Mouse (Mus musculus) neural tube, embryonic 11.5 days (tissue): ENCODE measurements around the gene Hdlbp. TPM values are rescaled to one million over a fixed set of nuclear protein-coding genes. Genes with fewer than 3 reads are reported as not detected.
"Not testable (repeated sequence)": the region's sequence is repeated elsewhere in the genome, so short reads cannot be mapped to it uniquely, and the experiment has no call there.

Experiments used
- ATAC-seq: fragments of 200-750 bp; cut with Nextera tagmentation; 2 replicates; pipeline ENCODE4 v1.8.0; 2017; ENCODE audit warnings: moderate number of reproducible peaks, mild to moderate bottlenecking, moderate TSS enrichment, moderate library complexity; ENCODE audit not compliant: insufficient read depth, low FRiP score, low TSS enrichment
- DNase-seq: peaks from one replicate; pipeline ENCODE4 v3.0.0-alpha.2; 2015; ENCODE audit warnings: low spot score
- H3K27ac ChIP-seq: fragments of 300-500 bp; sonication (generic); 2 replicates; pipeline ENCODE4 v1.5.1; 2014; ENCODE audit warnings: low read depth, mild to moderate bottlenecking, low read length
- H3K27me3 ChIP-seq: fragments of 300-500 bp; sonication (generic); 2 replicates; pipeline ENCODE4 v1.6.1; 2014; ENCODE audit warnings: mild to moderate bottlenecking, low read length, mixed read lengths; ENCODE audit not compliant: control insufficient read depth, insufficient read depth
- H3K36me3 ChIP-seq: fragments of 300-500 bp; sonication (generic); 2 replicates; pipeline ENCODE4 v1.6.1; 2014; ENCODE audit warnings: mild to moderate bottlenecking, low read length, moderate library complexity, mixed read lengths; ENCODE audit not compliant: control insufficient read depth, insufficient read depth
- H3K4me1 ChIP-seq: fragments of 300-500 bp; sonication (generic); 2 replicates; pipeline ENCODE4 v1.6.1; 2014; ENCODE audit warnings: low read length, mixed read lengths; ENCODE audit not compliant: control insufficient read depth, insufficient read depth
- H3K4me2 ChIP-seq: fragments of 300-500 bp; sonication (generic); 2 replicates; pipeline ENCODE4 v1.6.1; 2014; ENCODE audit warnings: low read depth, mild to moderate bottlenecking, moderate library complexity
- H3K4me3 ChIP-seq: fragments of 300-500 bp; sonication (generic); 2 replicates; pipeline ENCODE4 v1.5.1; 2014; ENCODE audit warnings: low read depth, low read length
- H3K9ac ChIP-seq: fragments of 300-500 bp; sonication (generic); 2 replicates; pipeline ENCODE4 v1.6.1; 2014; ENCODE audit warnings: mild to moderate bottlenecking, low read length
- H3K9me3 ChIP-seq: fragments of 300-500 bp; sonication (generic); 2 replicates; pipeline ENCODE4 v1.6.1; 2016; ENCODE audit warnings: low read length; ENCODE audit not compliant: control insufficient read depth
- WGBS: fragments of 180-500 bp; shearing (Covaris S2); extraction: QIAGEN DNeasy Blood & Tissue Kit; methylation state at CpG from one replicate; pipeline ENCODE4 v1.1.7; 2014; 5-methylcytosine and 5-hydroxymethylcytosine counted together
- polyA plus RNA-seq: library from polyadenylated mRNA; unstranded; fragments of >200 nt; fragmentation: Nextera tagmentation; extraction: Ambion mirVana; gene quantifications from 2 replicates; pipeline ENCODE4 v1.2.1, GENCODE M21; 2014

Hdlbp gene
- polyA plus RNA-seq, 1 experiment from 2014 or later, result 95.7 TPM

GRCm38 (mm10) chr1:93458357-93458756 lies 20.3 kb downstream of the Hdlbp start:
- no peak overlapping the region for H3K9ac ChIP-seq

GRCm38 (mm10) chr1:93453721-93454255 lies 24.8 kb downstream of the Hdlbp start:
- Histone ChIP-seq H3K9ac (no peak overlapping the region), H3K36me3 (no peaks in the 10 kb centered on the region), H3K4me1 (no peaks in the 10 kb centered on the region), H3K9me3 (no peaks in the 10 kb centered on the region), H3K27me3 (no peaks in the 10 kb centered on the region), H3K4me2 (no peak overlapping the region), H3K27ac (no peak overlapping the region), H3K4me3 (no peak overlapping the region)
- ATAC-seq (no peak), DNase-seq (no peak)

More at GRCm38 (mm10) chr1:93458357-93458756, 20.3 kb downstream of the Hdlbp start:
- no peaks in the 10 kb centered on the region for H3K36me3 ChIP-seq
- H3K4me3 ChIP-seq, result no peak overlapping the region
- H3K4me1 ChIP-seq, result no peaks in the 10 kb centered on the region
- 72% methylated on average over 1 of the region's 1 CpGs for WGBS
- no peaks in the 10 kb centered on the region for H3K9me3 ChIP-seq
- no peaks in the 10 kb centered on the region for H3K27me3 ChIP-seq
- no peak overlapping the region for H3K4me2 ChIP-seq
- ATAC-seq (no peak), DNase-seq (no peak)
- H3K27ac ChIP-seq, result no peak overlapping the region

DNA sequence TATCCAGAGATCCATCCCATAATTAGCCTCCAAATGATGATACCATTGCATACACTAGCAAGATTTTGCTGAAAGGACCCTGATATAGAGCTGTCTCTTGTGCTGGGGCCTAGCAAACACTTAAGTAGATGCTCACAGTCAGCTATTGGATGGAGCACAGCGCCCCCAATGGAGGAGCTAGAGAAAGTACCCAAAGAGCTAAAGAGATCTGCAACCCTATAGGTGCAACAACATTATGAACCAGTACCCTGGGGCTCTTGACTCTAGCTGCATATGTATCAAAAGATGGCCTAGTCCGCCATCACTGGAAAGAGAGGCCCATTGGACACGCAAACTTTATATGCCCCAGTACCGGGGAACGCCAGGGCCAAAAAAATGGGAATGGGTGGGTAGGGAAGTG lies 28.5 kb downstream of the Hdlbp start:
- 85% methylated on average over 5 of the region's 5 CpGs for WGBS
- H3K4me3 ChIP-seq, ATAC-seq, H3K36me3 ChIP-seq, H3K9ac ChIP-seq, H3K4me1 ChIP-seq, DNase-seq, H3K9me3 ChIP-seq, H3K27me3 ChIP-seq, H3K27ac ChIP-seq, H3K4me2 ChIP-seq: not testable (repeated sequence)

- DNase-seq (no peak), ATAC-seq (no peak)
- Histone ChIP-seq H3K4me2 (peak overlapping the region; percentile 92), H3K4me3 (peak overlapping the region; percentile 89), H3K36me3 (no peaks in the 10 kb centered on the region), H3K27ac (peak overlapping the region; percentile 60), H3K4me1 (peaks cover 6% of the 10 kb centered on the region; the same call in 1 of the 2 replicates), H3K9ac (peak overlapping the region; percentile 77), H3K27me3 (no peaks in the 10 kb centered on the region), H3K9me3 (no peaks in the 10 kb centered on the region)
- 19% methylated on average over 3 of the region's 3 CpGs for WGBS
Observed at GRCm38 (mm10) chr1:93445822-93446162, 32.8 kb downstream of the Hdlbp start.

- peak; percentile 94 for ATAC-seq
- WGBS, result under 1% methylated on average over 72 of the region's 84 CpGs
- Histone ChIP-seq H3K9ac (peak overlapping the region; percentile 77), H3K4me2 (peak overlapping the region; percentile 92), H3K27ac (peak overlapping the region; percentile 60), H3K27me3 (no peaks in the 10 kb centered on the region), H3K4me1 (peaks cover 6% of the 10 kb centered on the region; the same call in 1 of the 2 replicates), H3K9me3 (no peaks in the 10 kb centered on the region), H3K4me3 (peak overlapping the region; percentile 89), H3K36me3 (no peaks in the 10 kb centered on the region)
- DNase-seq, result peak; percentile 82
Observed at GRCm38 (mm10) chr1:93445111-93445821, 33.3 kb downstream of the Hdlbp start.

GRCm38 (mm10) chr1:93444405-93445110 lies 34.1 kb downstream of the Hdlbp start:
- H3K9ac ChIP-seq, result peak overlapping the region; percentile 77
- H3K27me3 ChIP-seq, result no peaks in the 10 kb centered on the region
- H3K4me1 ChIP-seq, result peaks cover 6% of the 10 kb centered on the region; the same call in 1 of the 2 replicates
- H3K27ac ChIP-seq, result peak overlapping the region; percentile 60
- H3K4me2 ChIP-seq, result peak overlapping the region; percentile 92
- DNase-seq (peak; percentile 76), ATAC-seq (peak; percentile 67)
- no peaks in the 10 kb centered on the region for H3K36me3 ChIP-seq
- H3K9me3 ChIP-seq, result no peaks in the 10 kb centered on the region
- H3K4me3 ChIP-seq, result peak overlapping the region; percentile 89
- 6% methylated on average over 18 of the region's 18 CpGs for WGBS

DNA sequence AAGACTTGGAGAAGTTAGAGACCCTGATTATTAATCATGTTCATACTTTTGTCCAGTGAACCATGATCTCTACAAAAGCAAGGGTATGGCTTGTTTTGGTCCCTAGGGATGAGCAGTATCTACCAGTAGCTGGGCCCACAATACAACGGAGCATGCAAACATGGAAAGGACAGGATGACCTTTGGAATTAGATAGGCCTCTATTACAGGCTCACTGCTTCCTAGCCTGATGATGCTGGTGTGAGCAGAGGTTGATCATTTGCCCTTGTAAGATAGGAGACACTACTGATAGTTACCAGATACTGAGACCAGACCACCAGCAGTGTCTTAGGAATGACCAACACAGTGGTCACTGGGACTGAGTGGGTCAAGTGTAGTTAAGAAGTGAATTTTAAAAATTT lies 39.3 kb downstream of the Hdlbp start:
- ATAC-seq, result no peak

DNA sequence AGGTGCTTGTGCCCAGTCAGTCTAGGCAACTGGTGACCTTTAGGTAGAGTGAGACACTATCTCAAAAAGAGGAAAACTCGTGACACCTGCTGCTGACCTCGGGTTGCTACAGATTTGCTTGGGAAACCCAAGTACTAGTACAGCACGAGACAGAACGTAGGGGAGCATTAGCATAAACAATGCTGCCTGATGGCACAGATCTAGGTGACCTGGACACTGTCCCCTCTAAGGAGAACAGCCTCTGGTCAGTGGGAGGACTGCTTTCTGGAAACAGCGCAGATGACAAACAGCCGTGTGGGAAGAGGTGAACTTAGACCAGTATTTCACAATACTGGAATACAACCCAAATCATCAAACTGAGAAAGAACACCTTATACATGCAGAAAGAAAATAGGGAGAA lies 46.5 kb downstream of the Hdlbp start:
- 88% methylated on average over 6 of the region's 6 CpGs for WGBS

More for the DNA sequence above, 39.3 kb downstream of the Hdlbp start:
- no peak overlapping the region for H3K4me2 ChIP-seq
- WGBS, result 89% methylated on average over 1 of the region's 1 CpGs
- H3K9me3 ChIP-seq, result no peaks in the 10 kb centered on the region
- H3K9ac ChIP-seq, result no peak overlapping the region
- H3K4me1 ChIP-seq, result peaks cover 5% of the 10 kb centered on the region; the same call in 1 of the 2 replicates
- no peak for DNase-seq
- H3K36me3 ChIP-seq, result peaks cover 2% of the 10 kb centered on the region; the same call in 1 of the 2 replicates
- no peaks in the 10 kb centered on the region for H3K27me3 ChIP-seq
- no peak overlapping the region for H3K27ac ChIP-seq
- no peak overlapping the region for H3K4me3 ChIP-seq

More for the DNA sequence above, 46.5 kb downstream of the Hdlbp start:
- Histone ChIP-seq H3K36me3 (peaks cover 15% of the 10 kb centered on the region), H3K27me3 (no peaks in the 10 kb centered on the region), H3K4me1 (no peaks in the 10 kb centered on the region), H3K4me2 (no peak overlapping the region), H3K9ac (no peak overlapping the region), H3K27ac (no peak overlapping the region), H3K4me3 (no peak overlapping the region), H3K9me3 (no peaks in the 10 kb centered on the region)
- no peak for DNase-seq
- no peak for ATAC-seq
